Mouse (Mus musculus): ENCODE data around the gene Scnm1. TPM values are rescaled to one million over a fixed set of nuclear protein-coding genes. Genes with fewer than 3 reads are reported as not detected.
"Not testable (repeated sequence)": the region's sequence is repeated elsewhere in the genome, so short reads cannot be mapped to it uniquely, and the experiment has no call there.

Gene Scnm1
- polyA plus RNA-seq, 1 experiment = 48.5 TPM

GRCm38 (mm10) chr3:95135433-95136052 is 1.7 kb upstream of the Scnm1 start:
- no peak for TF ChIP-seq EP300 (IDR thresholded peaks at IDR 0.05; ENCODE audit: insufficient read depth, low read depth, low read length)
- TF ChIP-seq POLR2A (IDR thresholded peaks at IDR 0.05; ENCODE audit: insufficient read depth, low read length) = no peak
- TF ChIP-seq CTCF (IDR thresholded peaks at IDR 0.05; ENCODE audit: low read depth, low read length) = no peak
- Histone ChIP-seq H3K27me3 (ENCODE audit: control insufficient read depth, insufficient read depth, low read length, poor library complexity, severe bottlenecking) (no peaks in the 10 kb centered on the region), H3K27ac (ENCODE audit: insufficient read depth, low read length) (no peak overlapping the region), H3K9ac (ENCODE audit: low read depth, poor library complexity, severe bottlenecking) (no peak overlapping the region), H3K4me1 (ENCODE audit: control insufficient read depth, insufficient read depth, low read length) (peaks cover 2% of the 10 kb centered on the region), H3K9me3 (replicated peaks; ENCODE audit: control insufficient read depth, insufficient read depth, low read length, poor library complexity, severe bottlenecking) (no peaks in the 10 kb centered on the region), H3K4me3 (ENCODE audit: low read depth, low read length) (no peak overlapping the region), H3K36me3 (ENCODE audit: control insufficient read depth, insufficient read depth, low read length, poor library complexity, severe bottlenecking) (no peaks in the 10 kb centered on the region; the same call in 1 of the 2 replicates)

DNA sequence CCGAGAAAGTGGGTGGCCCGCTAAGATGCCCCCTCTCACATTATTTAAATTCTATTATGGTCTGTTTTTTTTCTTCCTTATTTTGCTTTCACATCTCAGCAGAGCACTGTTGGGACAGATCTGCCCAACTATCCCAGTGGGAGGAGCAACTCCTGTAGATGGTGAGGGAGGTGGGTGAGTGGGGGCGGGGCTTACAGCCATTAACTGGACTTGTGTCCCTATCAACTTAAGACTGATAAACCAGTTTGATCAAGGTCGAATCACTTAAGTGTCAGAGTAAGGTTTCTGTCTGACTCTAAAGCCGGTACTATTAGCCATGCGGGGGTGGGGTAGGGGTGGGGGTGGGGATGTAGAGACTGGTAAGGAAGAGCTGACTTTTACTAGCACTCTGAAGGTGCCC is 1.2 kb upstream of the Scnm1 start:
- peaks cover 2% of the 10 kb centered on the region for H3K4me1 ChIP-seq (ENCODE audit: control insufficient read depth, insufficient read depth, low read length)
- no peak overlapping the region for H3K27ac ChIP-seq (ENCODE audit: insufficient read depth, low read length)
- no peaks in the 10 kb centered on the region for H3K9me3 ChIP-seq (replicated peaks; ENCODE audit: control insufficient read depth, insufficient read depth, low read length, poor library complexity, severe bottlenecking)
- H3K36me3 ChIP-seq (ENCODE audit: control insufficient read depth, insufficient read depth, low read length, poor library complexity, severe bottlenecking) = no peaks in the 10 kb centered on the region; the same call in 1 of the 2 replicates
- no peaks in the 10 kb centered on the region for H3K27me3 ChIP-seq (ENCODE audit: control insufficient read depth, insufficient read depth, low read length, poor library complexity, severe bottlenecking)
- 0 out of 2 replicates have a peak overlapping the region, but pooled peaks have one; percentile 14 for H3K4me3 ChIP-seq (ENCODE audit: low read depth, low read length)
- no peak overlapping the region for H3K9ac ChIP-seq (ENCODE audit: low read depth, poor library complexity, severe bottlenecking)
- no peak for TF ChIP-seq POLR2A (IDR thresholded peaks at IDR 0.05; ENCODE audit: insufficient read depth, low read length)
- TF ChIP-seq EP300 (IDR thresholded peaks at IDR 0.05; ENCODE audit: insufficient read depth, low read depth, low read length) = no peak
- no peak for TF ChIP-seq CTCF (IDR thresholded peaks at IDR 0.05; ENCODE audit: low read depth, low read length)

DNA sequence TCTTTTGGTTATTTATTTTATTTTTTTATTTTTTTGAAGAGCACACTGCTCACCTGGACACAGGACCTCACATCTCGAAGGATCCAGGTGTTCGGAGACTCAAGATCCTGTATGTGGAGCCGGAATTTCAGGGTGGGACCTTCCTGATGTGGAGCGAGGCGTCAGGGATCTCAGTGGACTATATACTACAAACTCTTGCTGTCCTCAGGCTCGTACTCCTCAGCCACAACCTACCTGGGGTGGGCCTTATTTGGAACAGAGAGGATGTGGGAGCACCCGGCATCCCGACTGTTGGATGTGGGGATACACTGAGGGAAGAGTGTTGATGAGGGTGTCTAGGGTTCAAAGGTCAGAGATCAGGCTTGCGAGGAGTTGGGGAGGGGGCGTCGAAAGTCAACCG is 322 bp upstream of the Scnm1 start:
- H3K9me3 ChIP-seq (replicated peaks; ENCODE audit: control insufficient read depth, insufficient read depth, low read length, poor library complexity, severe bottlenecking); H3K27me3 ChIP-seq (ENCODE audit: control insufficient read depth, insufficient read depth, low read length, poor library complexity, severe bottlenecking); H3K9ac ChIP-seq (ENCODE audit: low read depth, poor library complexity, severe bottlenecking); H3K27ac ChIP-seq (ENCODE audit: insufficient read depth, low read length); H3K36me3 ChIP-seq (ENCODE audit: control insufficient read depth, insufficient read depth, low read length, poor library complexity, severe bottlenecking); H3K4me3 ChIP-seq (ENCODE audit: low read depth, low read length); H3K4me1 ChIP-seq (ENCODE audit: control insufficient read depth, insufficient read depth, low read length): not testable (repeated sequence)

DNA sequence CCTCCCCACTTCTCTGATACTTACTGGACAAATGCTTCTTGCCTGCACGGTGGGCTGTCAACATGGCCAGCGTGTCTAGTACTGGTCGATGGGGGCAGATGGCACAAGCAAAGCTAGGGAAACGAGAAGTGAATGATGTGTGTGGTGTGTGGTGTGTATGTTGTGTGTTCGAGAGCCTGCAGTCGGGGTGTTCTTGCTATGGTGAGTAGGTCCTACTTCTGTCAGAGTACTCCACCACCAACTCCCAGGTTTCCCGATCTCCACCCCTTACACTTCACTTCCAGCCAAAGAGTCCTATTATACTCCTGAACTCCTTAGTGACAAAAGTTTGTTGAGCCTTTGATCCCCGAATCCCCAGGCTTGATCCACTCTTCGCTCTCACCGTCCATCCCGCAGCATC is 635 bp downstream of the Scnm1 start:
- Histone ChIP-seq H3K4me1 (ENCODE audit: control insufficient read depth, insufficient read depth, low read length) (peaks cover 2% of the 10 kb centered on the region), H3K9ac (ENCODE audit: low read depth, poor library complexity, severe bottlenecking) (peak overlapping the region; percentile 69), H3K9me3 (replicated peaks; ENCODE audit: control insufficient read depth, insufficient read depth, low read length, poor library complexity, severe bottlenecking) (no peaks in the 10 kb centered on the region), H3K27me3 (ENCODE audit: control insufficient read depth, insufficient read depth, low read length, poor library complexity, severe bottlenecking) (no peaks in the 10 kb centered on the region), H3K4me3 (ENCODE audit: low read depth, low read length) (peak overlapping the region; percentile 93), H3K27ac (ENCODE audit: insufficient read depth, low read length) (peak overlapping the region; percentile 44; the same call in 1 of the 2 replicates), H3K36me3 (ENCODE audit: control insufficient read depth, insufficient read depth, low read length, poor library complexity, severe bottlenecking) (peaks cover 3% of the 10 kb centered on the region; the same call in 1 of the 2 replicates)
- TF ChIP-seq POLR2A (IDR thresholded peaks at IDR 0.05; ENCODE audit: insufficient read depth, low read length) (no peak), EP300 (IDR thresholded peaks at IDR 0.05; ENCODE audit: insufficient read depth, low read depth, low read length) (no peak), CTCF (IDR thresholded peaks at IDR 0.05; ENCODE audit: low read depth, low read length) (no peak)

GRCm38 (mm10) chr3:95132389-95132788 is 1.4 kb downstream of the Scnm1 start:
- not testable (repeated sequence) for H3K4me3 ChIP-seq (ENCODE audit: low read depth, low read length); H3K27me3 ChIP-seq (ENCODE audit: control insufficient read depth, insufficient read depth, low read length, poor library complexity, severe bottlenecking); H3K36me3 ChIP-seq (ENCODE audit: control insufficient read depth, insufficient read depth, low read length, poor library complexity, severe bottlenecking)

DNA sequence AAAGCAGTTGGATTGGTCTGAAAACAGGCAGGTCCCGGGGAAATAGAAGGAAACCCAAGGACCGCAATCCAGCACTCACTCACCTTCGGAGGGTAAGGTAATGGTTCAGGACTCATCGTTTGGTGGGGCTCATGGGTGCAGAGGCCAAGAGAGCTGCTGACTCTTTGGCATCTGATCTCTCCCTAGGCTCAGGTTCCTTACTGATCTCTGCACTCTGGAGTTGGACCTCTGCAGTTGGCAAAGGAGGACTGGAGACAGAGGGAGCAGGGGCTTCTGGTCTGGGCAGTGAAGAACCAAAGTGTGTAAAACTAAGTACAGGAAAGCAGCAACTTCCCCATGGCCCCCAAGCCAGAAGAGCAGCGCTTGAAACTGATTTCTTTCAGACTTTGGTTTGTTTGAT is 3.7 kb downstream of the Scnm1 start:
- H3K4me3 ChIP-seq (ENCODE audit: low read depth, low read length) = no peak overlapping the region
- no peak overlapping the region for H3K9ac ChIP-seq (ENCODE audit: low read depth, poor library complexity, severe bottlenecking)
- H3K27me3 ChIP-seq (ENCODE audit: control insufficient read depth, insufficient read depth, low read length, poor library complexity, severe bottlenecking) = no peaks in the 10 kb centered on the region
- no peaks in the 10 kb centered on the region for H3K9me3 ChIP-seq (replicated peaks; ENCODE audit: control insufficient read depth, insufficient read depth, low read length, poor library complexity, severe bottlenecking)
- TF ChIP-seq CTCF (IDR thresholded peaks at IDR 0.05; ENCODE audit: low read depth, low read length) (no peak), POLR2A (IDR thresholded peaks at IDR 0.05; ENCODE audit: insufficient read depth, low read length) (no peak), EP300 (IDR thresholded peaks at IDR 0.05; ENCODE audit: insufficient read depth, low read depth, low read length) (no peak)
- H3K36me3 ChIP-seq (ENCODE audit: control insufficient read depth, insufficient read depth, low read length, poor library complexity, severe bottlenecking) = peaks cover 3% of the 10 kb centered on the region; the same call in 1 of the 2 replicates
- no peaks in the 10 kb centered on the region for H3K4me1 ChIP-seq (ENCODE audit: control insufficient read depth, insufficient read depth, low read length)
- no peak overlapping the region for H3K27ac ChIP-seq (ENCODE audit: insufficient read depth, low read length)

More at GRCm38 (mm10) chr3:95132389-95132788, 1.4 kb downstream of the Scnm1 start:
- H3K4me1 ChIP-seq (ENCODE audit: control insufficient read depth, insufficient read depth, low read length); H3K27ac ChIP-seq (ENCODE audit: insufficient read depth, low read length); H3K9ac ChIP-seq (ENCODE audit: low read depth, poor library complexity, severe bottlenecking); H3K9me3 ChIP-seq (replicated peaks; ENCODE audit: control insufficient read depth, insufficient read depth, low read length, poor library complexity, severe bottlenecking): not testable (repeated sequence)

Measured in ES-Bruce4 (cell line).